Mouse (Mus musculus) 416B (cell line): ENCODE data around the gene S100pbp.

Experiments
- DNase-seq: peaks from one replicate; pipeline ENCODE4 v3.0.0; 2011; ENCODE audit warnings: low read depth

S100pbp gene

DNA sequence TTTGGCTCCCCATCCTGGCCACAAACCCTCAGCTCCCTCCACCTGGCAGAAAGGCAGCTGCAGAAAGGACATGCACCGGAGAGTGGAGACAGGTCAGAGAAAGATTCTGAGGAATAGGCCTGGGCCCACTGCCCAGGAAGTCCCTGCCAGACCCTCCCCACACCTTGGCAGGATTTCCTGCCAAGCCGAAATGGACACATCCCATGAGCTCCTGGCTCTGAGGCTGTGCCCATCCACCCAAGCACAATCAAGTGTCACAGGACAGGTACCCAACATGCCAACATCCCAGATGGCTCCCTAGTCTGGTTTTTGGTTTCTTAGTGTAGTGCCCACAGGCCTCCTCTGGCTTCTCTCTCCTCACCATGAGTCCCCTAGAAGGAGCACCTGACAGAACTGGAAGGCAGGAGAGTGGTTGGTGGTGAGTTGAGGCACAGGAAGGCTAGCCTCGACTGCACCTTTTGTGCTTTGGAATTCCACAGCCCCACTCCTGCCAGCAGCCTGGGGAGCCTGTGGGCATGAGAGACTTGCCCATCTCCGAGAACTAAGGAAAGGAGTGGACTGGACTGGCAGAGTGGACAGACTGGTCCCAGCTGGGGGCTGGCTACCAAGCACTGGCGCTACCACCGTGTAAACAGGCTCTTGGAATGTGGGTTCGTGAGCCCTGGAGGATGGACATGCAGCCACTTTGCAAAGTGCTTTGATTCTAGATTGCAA, 31.0 kb upstream of the S100pbp start:
- DNase-seq: no peak

DNA sequence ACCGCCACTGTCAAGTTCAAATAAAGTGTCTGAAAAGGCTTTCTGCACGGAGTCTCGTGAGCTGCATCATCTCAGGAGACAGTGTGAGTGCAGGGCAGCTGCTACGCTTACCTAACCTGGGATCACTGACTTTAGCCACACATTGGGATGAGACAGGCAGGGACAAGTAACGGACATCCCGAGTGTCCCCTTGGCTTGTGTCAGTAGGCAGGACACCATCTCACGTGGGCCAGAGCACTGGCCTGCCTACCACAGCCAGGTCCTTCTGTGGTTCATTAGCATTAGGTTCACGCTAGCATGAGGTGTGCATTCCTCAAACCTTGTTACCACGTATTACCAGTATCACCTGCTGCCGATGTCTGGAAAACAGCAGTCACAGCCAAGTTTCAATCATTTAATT, 29.7 kb upstream of the S100pbp start:
- DNase-seq: no peak

DNA sequence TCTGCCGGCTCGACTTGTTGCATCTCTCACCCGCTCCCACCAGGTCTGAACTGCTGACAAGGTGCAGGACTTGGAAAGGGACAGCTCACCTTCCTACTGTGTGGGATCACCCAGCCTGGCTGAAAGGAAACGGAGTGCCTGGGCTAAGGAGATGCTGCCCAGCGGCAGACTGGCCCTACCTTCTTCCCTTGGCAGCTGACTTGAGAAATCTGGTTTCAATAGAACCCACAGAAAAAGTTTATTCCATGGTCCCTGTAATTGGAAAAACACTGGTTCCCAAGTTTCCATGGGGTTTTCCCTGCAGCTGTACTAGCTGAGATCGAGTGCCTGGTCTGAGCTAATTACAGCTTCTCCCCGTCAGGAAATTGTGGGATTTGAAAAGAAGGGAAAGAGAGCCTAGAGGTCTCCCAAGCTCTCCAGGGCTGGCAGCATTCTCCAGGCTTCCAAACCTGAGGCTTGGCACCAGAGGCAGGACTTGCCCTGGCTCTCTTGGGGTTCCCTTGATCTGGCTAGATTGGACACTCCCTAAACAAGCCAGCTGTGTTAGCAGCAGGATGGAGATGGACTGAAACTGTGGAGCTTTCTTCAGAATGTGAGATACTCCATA, 29.1 kb upstream of the S100pbp start:
- no peak for DNase-seq

DNA sequence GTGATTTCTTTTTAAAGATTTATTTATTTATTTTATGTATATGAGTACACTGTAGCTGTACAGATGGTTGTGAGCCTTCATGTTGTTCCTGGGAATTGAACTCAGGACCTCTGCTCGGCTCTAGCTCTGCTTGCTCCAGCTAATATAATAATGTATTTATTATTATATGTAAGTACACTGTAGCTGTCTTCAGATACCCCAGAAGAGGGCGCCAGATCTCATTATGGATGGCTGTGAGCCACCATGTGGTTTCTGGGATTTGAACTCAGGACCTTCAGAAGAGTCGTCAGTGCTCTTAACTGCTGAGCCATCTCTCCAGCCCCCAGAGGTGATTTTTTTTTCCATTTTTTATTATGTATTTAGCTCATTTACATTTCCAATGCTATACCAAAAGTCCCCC, 23.0 kb upstream of the S100pbp start:
- DNase-seq: peak; percentile 64

DNA sequence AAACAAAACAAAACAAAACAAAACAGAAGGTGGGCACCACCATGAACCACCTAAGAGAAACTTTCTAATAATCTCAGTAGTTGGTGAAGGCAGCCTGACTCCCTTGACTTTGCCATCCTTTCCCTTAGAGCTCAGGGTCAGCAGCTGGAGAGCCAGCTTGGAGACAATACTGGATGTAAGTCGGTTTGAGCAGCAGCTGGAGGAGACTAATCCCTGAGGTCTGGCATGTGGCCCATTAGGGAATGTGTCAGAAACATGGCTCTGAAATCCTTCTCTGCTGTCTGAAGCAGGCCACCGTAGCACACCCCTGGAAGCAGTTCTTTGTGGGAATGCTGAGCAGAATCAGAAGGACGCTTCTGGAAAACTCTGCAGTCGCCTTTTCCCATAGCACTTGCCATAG, 21.9 kb upstream of the S100pbp start:
- no peak for DNase-seq

DNA sequence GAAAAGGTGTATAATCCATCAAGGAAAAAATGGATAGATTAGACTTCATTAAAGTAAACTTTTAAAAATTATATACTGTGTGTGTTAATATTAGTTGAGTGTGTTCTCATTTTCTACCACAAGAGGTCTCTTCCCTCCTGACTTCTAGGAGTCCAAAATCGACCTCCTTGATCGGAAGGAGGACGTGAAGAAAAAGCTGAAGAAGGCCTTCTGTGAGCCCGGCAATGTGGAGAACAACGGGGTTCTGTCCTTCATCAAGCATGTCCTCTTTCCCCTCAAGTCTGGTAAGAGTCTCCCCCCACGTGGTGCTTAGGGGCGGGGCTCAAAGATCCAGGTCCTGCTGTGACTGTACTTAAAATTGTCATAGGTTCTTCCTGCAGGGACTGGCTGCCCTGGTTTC, 20.0 kb upstream of the S100pbp start:
- DNase-seq: peak; percentile 61

DNA sequence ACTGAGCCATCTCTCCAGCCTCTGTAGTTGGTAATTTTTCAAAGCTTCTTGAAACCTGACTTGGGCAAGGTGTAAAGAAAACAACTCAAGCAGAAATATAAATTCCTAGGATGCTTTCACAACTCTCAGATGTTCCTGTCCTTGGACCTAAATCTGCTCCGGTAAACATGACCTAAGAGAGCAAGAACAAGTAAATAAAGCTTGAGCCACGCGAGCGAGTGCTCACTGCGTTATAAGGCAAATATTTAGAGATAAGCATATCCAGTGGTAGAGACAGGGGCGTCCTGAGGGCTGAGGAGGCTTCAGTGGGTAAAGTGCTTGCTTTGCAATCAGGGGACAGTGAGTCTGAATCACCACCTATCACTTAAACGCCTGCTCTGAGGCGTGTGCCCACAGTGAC, 17.3 kb upstream of the S100pbp start:
- no peak for DNase-seq

DNA sequence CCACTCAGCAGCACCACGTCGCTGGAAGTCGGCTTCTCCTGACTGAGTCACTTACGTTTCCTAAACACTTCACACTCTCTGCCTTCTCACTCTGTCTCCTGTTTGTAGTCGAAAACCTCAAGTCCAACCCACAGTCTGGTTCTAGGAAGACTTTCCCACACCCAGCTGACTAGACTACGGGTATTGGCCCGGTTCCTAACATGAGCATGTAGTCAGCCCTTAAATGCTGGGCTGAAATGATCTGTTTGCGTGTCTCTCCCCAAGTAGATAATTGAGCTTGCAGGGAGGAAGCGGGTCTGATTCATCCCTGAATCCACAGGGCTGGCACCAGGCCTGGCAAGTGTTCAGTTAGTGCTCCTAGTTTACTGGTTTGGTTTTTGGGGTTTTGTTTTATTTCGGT, 15.1 kb upstream of the S100pbp start:
- DNase-seq: peak; percentile 50

DNA sequence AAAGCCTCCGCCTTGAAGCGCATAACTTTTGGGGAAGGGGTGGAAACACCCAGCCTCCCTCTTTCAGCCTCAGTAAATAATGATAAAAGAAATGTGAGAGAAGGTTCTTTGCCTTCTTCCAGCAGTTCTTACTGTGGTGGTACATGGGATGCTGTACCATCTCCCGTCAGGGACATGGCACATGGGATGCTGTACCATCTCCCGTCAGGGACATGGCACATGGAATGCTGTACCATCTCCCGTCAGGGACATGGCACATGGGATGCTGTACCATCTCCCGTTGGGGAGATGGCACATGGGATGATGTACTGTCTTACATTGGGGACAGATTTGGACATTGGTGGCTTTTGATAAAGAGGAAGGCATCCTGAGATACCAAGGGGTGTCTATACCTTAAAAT, 8.0 kb upstream of the S100pbp start:
- DNase-seq: no peak

DNA sequence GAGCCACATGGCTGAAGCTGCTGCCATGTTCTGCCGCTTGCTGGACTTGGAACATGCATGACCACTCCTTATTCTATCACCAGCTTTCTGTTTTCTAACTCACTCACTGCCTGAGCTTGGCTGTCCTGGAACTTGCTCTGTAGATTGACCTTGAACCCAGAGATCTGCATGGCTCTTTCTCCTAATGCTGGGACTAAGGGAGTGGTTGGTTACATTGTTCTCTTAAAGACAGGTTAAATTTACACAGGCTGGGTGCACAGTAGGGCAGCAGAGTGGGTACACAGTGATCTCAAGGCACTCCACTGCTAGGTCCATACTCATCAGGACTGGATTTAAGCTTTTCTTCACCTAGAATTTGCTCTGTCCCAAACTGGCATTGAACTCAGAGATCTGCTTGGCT, 4.8 kb upstream of the S100pbp start:
- DNase-seq: no peak

DNA sequence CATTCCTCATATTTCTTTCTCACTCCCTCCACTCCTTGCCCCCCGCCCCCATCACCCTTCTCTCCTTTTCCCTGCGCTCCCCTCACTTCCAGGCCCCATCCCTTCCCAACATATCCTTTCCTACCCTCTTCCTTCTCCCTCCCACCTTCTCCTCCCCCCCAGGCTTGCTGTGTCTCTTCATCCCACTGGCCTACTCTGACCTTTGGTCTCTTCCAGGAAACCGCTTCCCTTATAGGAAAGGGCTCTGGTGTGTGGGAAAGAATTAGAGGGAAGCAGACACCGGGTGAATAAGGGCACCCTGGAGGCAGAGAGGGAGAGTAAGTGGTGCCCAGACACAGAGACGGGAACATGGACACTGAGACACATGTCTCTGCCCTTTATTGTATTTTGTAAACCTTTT, 2.2 kb upstream of the S100pbp start:
- DNase-seq: no peak

DNA sequence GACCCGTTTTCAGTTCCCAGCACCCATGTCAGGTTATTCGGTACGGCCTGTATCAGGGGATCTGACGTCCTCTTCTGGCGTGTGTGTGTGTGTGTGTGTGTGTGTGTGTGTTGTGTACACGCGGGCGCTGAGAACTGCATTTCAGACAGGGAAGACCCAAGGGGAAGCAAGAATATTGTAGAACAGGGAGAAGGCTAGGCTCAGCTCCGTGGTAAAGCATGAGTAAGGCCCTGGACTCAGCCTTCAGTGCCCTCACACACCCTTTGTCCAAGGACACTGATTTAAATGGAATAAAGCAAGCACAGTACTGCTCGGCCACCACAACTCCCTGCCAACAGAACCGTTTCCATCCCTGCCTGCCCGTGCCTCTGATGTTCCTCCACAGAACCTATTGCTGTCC, 1.0 kb upstream of the S100pbp start:
- peak; percentile 56 for DNase-seq

DNA sequence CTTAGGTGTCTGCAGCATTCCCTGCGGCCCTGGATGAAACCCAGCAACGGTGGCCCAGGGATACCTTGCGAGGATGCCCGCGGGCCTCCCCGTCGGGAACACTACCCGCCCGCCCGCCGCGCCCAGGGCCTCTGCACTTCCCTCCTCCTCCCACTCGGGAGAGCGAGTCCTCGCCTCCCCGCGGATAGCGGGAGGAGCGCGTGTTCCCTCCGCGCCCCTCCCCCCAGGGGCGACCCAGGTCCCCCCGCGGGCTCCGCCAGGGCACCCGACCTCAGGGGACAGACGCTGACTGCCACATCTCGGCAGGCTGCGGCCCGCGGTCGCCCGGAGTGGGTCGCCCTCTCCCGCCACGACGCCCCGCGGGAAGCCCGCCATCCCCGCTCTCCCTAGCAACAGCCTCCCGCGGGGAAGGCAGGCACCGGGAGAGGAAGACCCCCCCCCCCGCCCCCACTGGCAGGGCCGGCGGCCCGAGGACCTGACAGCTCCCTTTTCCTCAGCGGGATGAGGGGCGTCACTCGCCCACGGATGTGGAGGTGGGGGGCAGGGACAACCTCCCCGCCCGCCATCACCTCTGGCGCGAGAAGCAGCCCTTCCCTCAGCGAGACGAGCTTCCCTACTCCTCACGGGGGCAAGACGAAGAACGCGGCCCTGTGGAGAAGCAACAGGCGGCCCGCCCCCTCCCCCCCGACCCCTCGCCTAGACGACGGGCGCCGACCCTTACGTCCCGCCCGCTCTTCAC, 555 bp downstream of the S100pbp start:
- DNase-seq: peak; percentile 29

DNA sequence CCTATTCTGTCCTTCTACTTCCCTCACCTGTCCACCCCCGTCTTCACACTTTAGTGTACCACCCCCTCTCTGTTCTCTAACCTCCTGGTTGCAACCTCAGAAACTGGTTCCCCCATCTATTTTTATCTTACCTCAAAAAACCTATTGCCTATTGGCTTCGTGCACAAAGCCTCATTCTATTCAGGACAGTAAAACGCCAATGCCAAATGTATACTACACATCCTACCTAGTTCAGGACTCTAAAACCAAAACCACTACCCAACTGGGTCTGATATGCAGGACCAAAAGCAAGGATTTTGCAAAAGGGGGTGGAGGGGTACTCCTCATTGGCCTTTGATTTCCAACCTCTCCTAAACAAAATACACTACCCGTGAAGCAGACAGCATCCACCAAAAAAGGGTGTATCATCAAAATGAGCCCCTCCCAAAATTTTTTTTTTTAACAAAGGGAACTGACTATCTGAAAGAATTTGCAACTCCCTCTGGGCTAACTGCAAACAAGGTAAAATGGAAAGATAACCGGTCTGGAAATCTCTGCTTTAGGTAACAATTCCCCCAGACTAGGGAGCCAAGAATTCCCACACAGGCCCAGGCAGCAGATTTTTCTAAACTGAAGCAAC, 1.4 kb downstream of the S100pbp start:
- DNase-seq: no peak

DNA sequence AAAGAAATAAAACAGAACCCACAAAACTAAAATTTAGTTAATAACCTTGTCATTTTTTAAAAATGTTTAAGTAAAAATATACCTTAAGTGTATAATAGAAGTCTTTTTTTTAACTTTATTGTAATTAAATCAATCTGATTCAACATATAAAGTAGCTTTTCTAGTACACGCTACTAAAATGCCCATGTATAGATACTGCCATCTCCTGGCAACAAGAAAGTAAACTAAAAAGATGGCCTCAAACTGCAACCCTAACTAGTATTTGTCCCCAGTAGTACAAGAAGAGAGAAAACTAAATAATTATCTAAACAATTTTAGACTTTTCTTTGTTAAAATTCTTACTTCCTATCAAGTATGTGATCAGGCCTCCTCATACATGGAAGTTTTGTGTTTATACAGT, 10.0 kb downstream of the S100pbp start:
- DNase-seq: peak; percentile 56

DNA sequence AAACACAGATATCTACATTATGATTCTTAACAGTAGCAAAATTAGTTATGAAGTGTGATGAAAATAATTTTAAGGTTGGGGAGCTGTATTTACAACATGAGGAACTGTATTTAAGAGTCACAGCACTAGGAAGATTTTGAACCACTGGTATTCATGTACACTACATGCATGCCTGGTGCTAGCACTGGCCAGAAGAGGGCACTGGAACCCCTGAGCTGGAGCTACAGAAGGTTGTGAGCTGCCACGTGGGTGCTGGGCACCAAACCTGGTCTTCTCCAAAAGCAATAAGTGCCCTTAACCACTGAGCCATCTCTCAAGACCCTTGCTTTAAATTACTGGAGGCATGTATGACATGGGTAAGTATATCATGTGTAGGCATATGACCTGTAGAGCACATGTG, 17.0 kb downstream of the S100pbp start:
- peak; percentile 18 for DNase-seq

DNA sequence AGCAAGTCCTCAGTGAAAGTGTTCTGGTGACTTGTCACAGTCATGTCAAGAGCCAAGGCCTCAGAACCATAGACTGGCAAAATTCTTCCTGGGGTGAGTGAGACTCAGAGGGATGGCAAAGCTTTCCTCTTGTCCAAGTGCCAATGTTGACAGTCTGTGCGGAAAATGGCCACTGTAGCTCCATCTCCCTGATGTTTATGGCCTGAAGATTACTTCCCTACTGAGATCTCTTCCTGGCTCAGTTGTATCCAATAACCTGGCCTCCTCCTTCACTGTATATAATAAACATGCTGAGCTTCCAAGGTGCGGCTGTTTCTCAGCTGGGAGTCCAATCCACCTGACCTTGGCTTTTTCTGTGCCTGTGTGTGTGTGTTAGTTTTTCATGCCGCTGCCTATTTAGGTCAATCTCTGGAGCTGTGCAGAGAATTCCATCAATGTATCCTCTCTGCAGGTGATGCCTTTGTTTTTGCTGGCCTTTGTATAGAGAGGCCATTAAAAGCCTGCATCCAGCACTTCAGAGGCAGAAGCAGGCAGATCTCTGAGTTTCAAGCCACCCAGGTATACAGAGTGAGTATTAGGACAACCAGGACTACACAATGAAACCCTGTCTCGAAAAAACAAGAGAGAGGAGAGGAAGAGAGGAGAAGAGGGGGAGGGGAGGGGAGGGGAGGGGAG, 27.8 kb downstream of the S100pbp start:
- no peak for DNase-seq

DNA sequence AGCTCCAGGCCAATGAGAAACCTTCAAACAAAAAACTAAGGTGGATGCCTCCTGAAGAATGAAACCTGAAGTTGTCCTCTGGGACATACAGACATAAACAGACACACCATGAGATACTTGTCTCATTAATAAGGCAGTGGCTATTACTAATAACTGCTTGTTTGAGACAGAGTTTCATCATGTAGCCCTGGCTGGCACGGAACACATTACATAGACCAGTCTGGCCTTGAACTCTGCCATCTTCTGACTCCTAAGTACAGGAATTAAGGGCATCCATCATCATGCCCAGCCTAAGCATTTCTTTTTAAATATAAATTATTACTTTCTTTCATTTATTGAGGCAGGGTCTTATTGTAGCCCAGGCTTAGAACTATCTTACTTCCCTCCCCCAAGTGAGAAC, 28.5 kb downstream of the S100pbp start:
- no peak for DNase-seq

DNA sequence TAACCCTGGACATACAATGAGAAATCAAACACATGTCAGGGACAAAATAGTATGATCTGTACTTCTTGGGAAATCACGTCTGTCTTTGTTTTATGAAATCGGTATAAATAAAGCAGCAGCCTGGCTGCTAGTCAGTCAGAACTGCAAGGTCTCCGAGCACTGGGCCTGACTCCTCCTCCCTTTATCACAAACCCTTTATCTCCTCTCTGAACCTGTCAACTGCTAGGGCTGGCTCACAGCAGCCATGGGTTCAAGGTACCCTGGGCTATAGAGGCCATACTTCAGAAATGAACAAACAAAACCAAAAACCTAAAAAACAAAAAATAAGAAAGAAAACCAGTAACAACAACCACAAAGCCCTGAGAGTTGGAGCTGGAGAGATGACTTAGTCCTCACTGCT, 31.0 kb downstream of the S100pbp start:
- DNase-seq: no peak

DNA sequence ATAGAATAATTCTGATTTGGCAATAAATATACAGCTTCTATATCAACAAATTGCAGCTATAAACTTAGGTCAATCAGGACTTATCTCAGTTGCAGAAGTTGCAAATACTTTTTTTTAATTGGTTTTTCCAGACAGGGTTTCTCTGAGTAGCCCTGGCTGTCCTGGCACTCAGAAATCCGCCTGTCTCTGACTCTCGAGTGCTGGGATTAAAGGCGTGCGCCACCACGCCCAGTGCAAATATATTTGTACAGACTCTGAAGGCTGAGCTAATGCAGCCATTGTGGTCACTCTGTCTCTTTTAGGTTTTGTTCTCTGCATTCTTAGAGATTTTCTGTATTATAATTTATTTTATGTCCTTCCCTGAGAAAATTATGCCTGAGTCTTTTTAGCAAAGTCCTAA, 32.0 kb downstream of the S100pbp start:
- DNase-seq: no peak

DNA sequence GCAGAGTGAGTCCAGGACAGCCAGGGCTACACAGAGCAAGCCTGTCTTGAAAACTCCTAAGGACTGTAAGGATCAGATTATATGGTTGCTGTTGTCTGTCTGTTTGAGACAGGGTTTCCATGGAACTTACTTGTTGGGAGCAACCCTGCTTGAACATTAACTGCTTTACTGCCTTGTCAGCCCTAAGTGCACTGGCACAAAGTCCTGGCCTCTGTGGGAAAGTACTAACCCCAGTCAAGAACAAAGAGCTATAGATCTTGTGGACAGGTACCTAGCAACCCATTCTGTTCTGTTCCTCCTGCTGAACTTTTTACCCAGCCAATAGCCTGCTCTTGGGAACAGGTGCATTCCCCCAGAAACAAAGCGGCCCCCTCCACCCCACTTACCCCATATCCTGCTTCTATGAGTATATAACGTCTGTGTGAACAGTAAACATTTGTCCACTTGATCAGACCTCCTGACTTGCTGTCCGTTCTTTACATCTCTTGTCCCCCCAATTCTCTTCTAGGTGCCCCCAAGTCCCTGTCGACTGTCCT, 38.2 kb downstream of the S100pbp start:
- DNase-seq: no peak

DNA sequence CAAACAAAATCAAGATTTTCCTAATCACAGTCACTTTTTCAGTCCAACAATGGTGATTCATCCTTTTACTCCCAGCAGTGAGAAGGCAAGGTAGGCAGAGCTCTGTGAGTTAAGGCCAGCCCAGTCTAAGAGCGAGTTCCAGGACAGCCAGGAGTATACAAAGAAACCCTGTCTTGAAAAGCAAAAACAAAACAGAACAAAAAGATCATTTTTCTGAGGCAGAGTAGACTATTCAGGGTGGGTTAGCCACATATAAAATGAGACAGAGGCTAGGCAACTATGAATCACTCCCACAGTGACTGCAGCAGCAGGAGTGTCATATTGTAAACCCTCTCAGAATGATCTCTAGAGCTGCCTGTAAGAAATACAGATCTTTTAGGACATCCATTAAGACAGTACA, 40.2 kb downstream of the S100pbp start:
- DNase-seq: no peak
